Mouse (Mus musculus): ENCODE measurements at regions not wholly inside any gene's neighbourhood (a gene's known extent, or its start where the extent isn't known, plus 50 kb on each side); places are given as distances from the start of the nearest gene placed in this dataset.

GRCm38 (mm10) chr4:105313151-105313818 lies 156.1 kb downstream of the Plpp3 start:
- no peaks in the 10 kb centered on the region for H3K4me1 ChIP-seq (ENCODE audit: control insufficient read depth in 1 of 2, insufficient read depth in 2 of 2, low read length in 2 of 2)
- H3K4me3 ChIP-seq (ENCODE audit: control insufficient read depth in 1 of 2, insufficient read depth in 1 of 2, low read depth in 2 of 2, low read length in 2 of 2) = no peak overlapping the region
- TF ChIP-seq USF1 (IDR thresholded peaks at IDR 0.05; ENCODE audit: low read depth, low read length) (no peak), RAD21 (IDR thresholded peaks at IDR 0.05; ENCODE audit: low read depth, low read length) (no peak), MEF2A (IDR thresholded peaks at IDR 0.05; ENCODE audit: extremely low read depth, insufficient replicate concordance, low read depth, low read length, poor library complexity, severe bottlenecking) (no peak), GATA1 (IDR thresholded peaks at IDR 0.05; ENCODE audit: low read depth, low read length) (no peak), MAFK (IDR thresholded peaks at IDR 0.05; ENCODE audit: borderline replicate concordance, low read depth, low read length) (no peak), ZNF384 (IDR thresholded peaks at IDR 0.05; ENCODE audit: low read depth, low read length) (no peak), RCOR1 (IDR thresholded peaks at IDR 0.05; ENCODE audit: low read depth, low read length) (no peak), HCFC1 (IDR thresholded peaks at IDR 0.05; ENCODE audit: low read depth, low read length) (no peak), MYB (IDR thresholded peaks at IDR 0.05; ENCODE audit: low read depth, low read length) (no peak), BHLHE40 (IDR thresholded peaks at IDR 0.05; ENCODE audit: borderline replicate concordance, low read depth, low read length) (no peak), MXI1 (IDR thresholded peaks at IDR 0.05; ENCODE audit: low read depth, low read length) (no peak), ZC3H11A (IDR thresholded peaks at IDR 0.05; ENCODE audit: low read depth, low read length) (no peak), CHD1 (IDR thresholded peaks at IDR 0.05; ENCODE audit: low read depth, low read length) (no peak), JUND (IDR thresholded peaks at IDR 0.05; ENCODE audit: low read depth, low read length) (no peak), TCF12 (IDR thresholded peaks at IDR 0.05; ENCODE audit: low read depth, low read length) (no peak), USF2 (IDR thresholded peaks at IDR 0.05; ENCODE audit: borderline replicate concordance in 1 of 2, insufficient read depth in 1 of 2, low read depth in 1 of 2, low read length in 2 of 2) (no peak), TAL1 (IDR thresholded peaks at IDR 0.05; ENCODE audit: low read length) (no peak)
- no peak overlapping the region for H3K27ac ChIP-seq (ENCODE audit: control insufficient read depth, low read depth, low read length)
- H3K27me3 ChIP-seq (ENCODE audit: control insufficient read depth in 1 of 2, insufficient read depth in 2 of 2, low read length in 2 of 2) = no peaks in the 10 kb centered on the region
- no peaks in the 10 kb centered on the region for H3K36me3 ChIP-seq (ENCODE audit: control insufficient read depth in 1 of 2, insufficient read depth in 2 of 2, low read length in 2 of 2)
- H3K9ac ChIP-seq (ENCODE audit: control insufficient read depth, low read depth, low read length, poor library complexity, severe bottlenecking) = no peak overlapping the region
- DNase-seq (ENCODE audit: low read depth, low spot score) = no peak
- H3K79me2 ChIP-seq (ENCODE audit: control insufficient read depth, insufficient read depth, low read length, poor library complexity) = no peaks in the 10 kb centered on the region
- no peaks in the 10 kb centered on the region for H3K9me3 ChIP-seq (replicated peaks; ENCODE audit: insufficient read depth, low read length)

GRCm38 (mm10) chr4:105315095-105315494 lies 157.9 kb downstream of the Plpp3 start:
- Histone ChIP-seq H3K9ac (ENCODE audit: control insufficient read depth, low read depth, low read length, poor library complexity, severe bottlenecking) (no peak overlapping the region), H3K79me2 (ENCODE audit: control insufficient read depth, insufficient read depth, low read length, poor library complexity) (no peaks in the 10 kb centered on the region)
- TF ChIP-seq ELF1 (IDR thresholded peaks at IDR 0.05; ENCODE audit: low read depth, low read length) (no peak), KAT2A (conservative IDR thresholded peaks at IDR 0.05; ENCODE audit: low read depth, low read length) (no peak), TCF12 (IDR thresholded peaks at IDR 0.05; ENCODE audit: low read depth, low read length) (no peak), ZKSCAN1 (IDR thresholded peaks at IDR 0.05; ENCODE audit: low read depth, low read length) (no peak), E2F4 (IDR thresholded peaks at IDR 0.05; ENCODE audit: borderline replicate concordance, low read depth, low read length) (no peak), TAL1 (IDR thresholded peaks at IDR 0.05; ENCODE audit: low read length) (no peak), MAZ (IDR thresholded peaks at IDR 0.05; ENCODE audit: low read depth, low read length) (no peak), HCFC1 (IDR thresholded peaks at IDR 0.05; ENCODE audit: low read depth, low read length) (no peak), RCOR1 (IDR thresholded peaks at IDR 0.05; ENCODE audit: low read depth, low read length) (no peak), POLR2A (IDR thresholded peaks at IDR 0.05; ENCODE audit: control insufficient read depth in 1 of 2, insufficient read depth in 1 of 2, low read depth in 1 of 2, low read length in 2 of 2, poor library complexity in 1 of 2) (no peak), SIN3A (IDR thresholded peaks at IDR 0.05; ENCODE audit: low read length) (no peak), CHD1 (IDR thresholded peaks at IDR 0.05; ENCODE audit: low read depth, low read length) (no peak), GATA1 (IDR thresholded peaks at IDR 0.05; ENCODE audit: low read depth, low read length) (no peak), USF1 (IDR thresholded peaks at IDR 0.05; ENCODE audit: low read depth, low read length) (no peak)

More at GRCm38 (mm10) chr4:105315095-105315494, 157.9 kb downstream of the Plpp3 start:
- H3K27me3 ChIP-seq (ENCODE audit: control insufficient read depth in 1 of 2, insufficient read depth in 2 of 2, low read length in 2 of 2) = no peaks in the 10 kb centered on the region
- H3K4me3 ChIP-seq (ENCODE audit: control insufficient read depth in 1 of 2, insufficient read depth in 1 of 2, low read depth in 2 of 2, low read length in 2 of 2) = no peak overlapping the region
- H3K9me3 ChIP-seq (replicated peaks; ENCODE audit: insufficient read depth, low read length) = no peaks in the 10 kb centered on the region
- DNase-seq (ENCODE audit: low read depth, low spot score) = no peak
- no peaks in the 10 kb centered on the region for H3K4me1 ChIP-seq (ENCODE audit: control insufficient read depth in 1 of 2, insufficient read depth in 2 of 2, low read length in 2 of 2)
- H3K27ac ChIP-seq (ENCODE audit: control insufficient read depth, low read depth, low read length) = no peak overlapping the region
- no peaks in the 10 kb centered on the region for H3K36me3 ChIP-seq (ENCODE audit: control insufficient read depth in 1 of 2, insufficient read depth in 2 of 2, low read length in 2 of 2)
